Mouse (Mus musculus): ENCODE data around the gene Rpia. TPM values are rescaled to one million over a fixed set of nuclear protein-coding genes. Genes with fewer than 3 reads are reported as not detected.

The Rpia gene
- total RNA-seq, 2 experiments from 2014 or later = 10.4 to 12.0 TPM

Other genes with a start within 250 kb of the Rpia start
- 10 to 100 TPM; 11.1 to 11.7 TPM for gene Eif2ak3, start 52.3 kb upstream of the Rpia start, total RNA-seq (2021)
- gene Tex37, start 126.7 kb upstream of the Rpia start, total RNA-seq (2021) = not detected
- not detected for gene Foxi3, start 164.3 kb upstream of the Rpia start, total RNA-seq (2021)

Data from heart, postnatal 14 days (tissue).